Mouse (Mus musculus): ENCODE measurements around the gene Cbfa2t3. TPM values are rescaled to one million over a fixed set of nuclear protein-coding genes. Genes with fewer than 3 reads are reported as not detected.

Cbfa2t3 gene
- polyA plus RNA-seq, 1 experiment from 2014 or later, result 27.7 TPM

GRCm38 (mm10) chr8:122709340-122710111 lies 10.6 kb upstream of the Cbfa2t3 start:
- H3K9me3 ChIP-seq (ENCODE audit: control insufficient read depth, low read length), result no peaks in the 10 kb centered on the region
- no peak overlapping the region for H3K4me3 ChIP-seq (replicated peaks; ENCODE audit: low read length)
- DNase-seq (ENCODE audit: low spot score) (no peak), ATAC-seq (ENCODE audit: low FRiP score) (peak; percentile 57; the same call in 1 of the 2 replicates)
- H3K4me1 ChIP-seq (replicated peaks; ENCODE audit: control insufficient read depth, insufficient read depth, low read length), result peaks cover 14% of the 10 kb centered on the region; the same call in 1 of the 2 replicates
- no peaks in the 10 kb centered on the region for H3K36me3 ChIP-seq (replicated peaks; ENCODE audit: control insufficient read depth, insufficient read depth)
- 23% methylated on average over 26 of the region's 26 CpGs for WGBS
- H3K4me2 ChIP-seq (replicated peaks), result no peak overlapping the region
- H3K27ac ChIP-seq, result no peak overlapping the region
- H3K9ac ChIP-seq, result no peak overlapping the region
- no peaks in the 10 kb centered on the region for H3K27me3 ChIP-seq (ENCODE audit: control insufficient read depth, insufficient read depth, low read length)

DNA sequence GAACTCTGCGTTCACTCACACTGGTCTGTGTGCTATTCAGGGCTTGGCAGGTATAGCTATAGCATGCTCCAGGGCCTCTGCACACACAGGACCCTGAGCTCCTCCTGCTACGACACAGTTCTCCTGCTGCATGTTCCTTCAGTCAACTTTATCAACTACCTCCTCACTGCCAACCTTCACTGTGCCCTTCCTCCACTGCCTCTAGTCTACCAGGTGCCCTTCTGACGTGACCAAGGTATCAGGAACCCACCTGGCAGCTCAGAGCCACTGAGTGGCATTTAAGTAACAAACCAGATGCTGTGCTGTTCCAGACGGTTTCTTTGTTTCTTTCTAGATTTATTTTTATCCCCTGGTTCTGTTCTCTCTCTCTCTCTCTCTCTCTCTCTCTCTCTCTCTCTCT lies 8.3 kb upstream of the Cbfa2t3 start:
- Histone ChIP-seq H3K27ac (no peak overlapping the region), H3K4me1 (replicated peaks; ENCODE audit: control insufficient read depth, insufficient read depth, low read length) (peaks cover 3% of the 10 kb centered on the region; the same call in 1 of the 2 replicates), H3K9ac (no peak overlapping the region), H3K36me3 (replicated peaks; ENCODE audit: control insufficient read depth, insufficient read depth) (no peaks in the 10 kb centered on the region), H3K9me3 (ENCODE audit: control insufficient read depth, low read length) (no peaks in the 10 kb centered on the region), H3K4me2 (replicated peaks) (no peak overlapping the region), H3K4me3 (replicated peaks; ENCODE audit: low read length) (no peak overlapping the region), H3K27me3 (ENCODE audit: control insufficient read depth, insufficient read depth, low read length) (no peaks in the 10 kb centered on the region)
- 77% methylated on average over 4 of the region's 4 CpGs for WGBS
- DNase-seq (ENCODE audit: low spot score) (no peak), ATAC-seq (ENCODE audit: low FRiP score) (no peak)

DNA sequence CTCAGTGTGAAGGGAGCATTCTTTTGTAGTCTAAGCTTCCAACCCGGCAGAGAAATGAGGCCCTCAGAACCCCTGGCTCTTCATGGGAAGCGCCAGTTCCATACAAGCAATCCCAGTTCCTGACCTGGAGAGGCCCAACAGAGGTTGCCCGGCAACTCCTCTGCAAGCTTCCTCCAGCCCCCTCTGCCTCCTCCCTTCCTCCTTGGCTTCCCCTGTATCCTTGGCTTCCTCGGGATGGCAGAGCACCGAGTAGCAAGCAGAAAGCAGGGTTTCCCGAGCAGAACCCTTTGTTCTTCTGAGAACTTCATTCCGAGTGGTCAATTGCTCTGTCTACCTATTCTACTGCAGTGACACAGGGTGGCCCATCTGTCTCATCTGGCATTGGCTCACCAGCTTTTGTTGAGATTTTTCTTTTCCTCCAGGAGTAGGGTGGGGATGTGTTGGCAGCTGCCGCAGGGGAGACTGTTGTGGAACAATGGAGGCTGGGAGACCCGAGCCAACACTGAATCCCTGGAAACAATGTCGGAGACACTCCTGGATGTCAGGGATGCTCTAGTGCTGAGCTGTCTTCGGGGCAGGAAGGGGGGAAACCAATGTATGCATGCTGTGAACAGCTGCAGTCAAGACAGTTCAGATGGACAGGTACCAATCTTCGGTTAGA lies 7.1 kb upstream of the Cbfa2t3 start:
- 20% methylated on average over 12 of the region's 12 CpGs for WGBS
- H3K4me2 ChIP-seq (replicated peaks), result no peak overlapping the region
- no peaks in the 10 kb centered on the region for H3K27me3 ChIP-seq (ENCODE audit: control insufficient read depth, insufficient read depth, low read length)
- ATAC-seq (ENCODE audit: low FRiP score), result peak; percentile 18; the same call in 1 of the 2 replicates
- no peaks in the 10 kb centered on the region for H3K9me3 ChIP-seq (ENCODE audit: control insufficient read depth, low read length)
- H3K9ac ChIP-seq, result no peak overlapping the region
- H3K4me1 ChIP-seq (replicated peaks; ENCODE audit: control insufficient read depth, insufficient read depth, low read length), result peaks cover 3% of the 10 kb centered on the region; the same call in 1 of the 2 replicates
- no peak for DNase-seq (ENCODE audit: low spot score)
- H3K27ac ChIP-seq, result no peak overlapping the region
- no peak overlapping the region for H3K4me3 ChIP-seq (replicated peaks; ENCODE audit: low read length)
- no peaks in the 10 kb centered on the region for H3K36me3 ChIP-seq (replicated peaks; ENCODE audit: control insufficient read depth, insufficient read depth)

GRCm38 (mm10) chr8:122704612-122705011 lies 5.7 kb upstream of the Cbfa2t3 start:
- Histone ChIP-seq H3K36me3 (replicated peaks; ENCODE audit: control insufficient read depth, insufficient read depth) (no peaks in the 10 kb centered on the region), H3K4me3 (replicated peaks; ENCODE audit: low read length) (no peak overlapping the region), H3K9me3 (ENCODE audit: control insufficient read depth, low read length) (no peaks in the 10 kb centered on the region), H3K4me1 (replicated peaks; ENCODE audit: control insufficient read depth, insufficient read depth, low read length) (peaks cover 3% of the 10 kb centered on the region; the same call in 1 of the 2 replicates), H3K9ac (no peak overlapping the region), H3K4me2 (replicated peaks) (no peak overlapping the region), H3K27me3 (ENCODE audit: control insufficient read depth, insufficient read depth, low read length) (no peaks in the 10 kb centered on the region), H3K27ac (no peak overlapping the region)
- DNase-seq (ENCODE audit: low spot score), result no peak
- ATAC-seq (ENCODE audit: low FRiP score), result no peak
- WGBS, result 88% methylated on average over 3 of the region's 3 CpGs

- Histone ChIP-seq H3K4me1 (replicated peaks; ENCODE audit: control insufficient read depth, insufficient read depth, low read length) (0 out of 2 replicates have a peak, but pooled peaks cover 3% of the 10 kb centered on the region), H3K9me3 (ENCODE audit: control insufficient read depth, low read length) (no peaks in the 10 kb centered on the region), H3K4me2 (replicated peaks) (no peak overlapping the region), H3K27me3 (ENCODE audit: control insufficient read depth, insufficient read depth, low read length) (no peaks in the 10 kb centered on the region), H3K27ac (no peak overlapping the region), H3K9ac (no peak overlapping the region), H3K4me3 (replicated peaks; ENCODE audit: low read length) (no peak overlapping the region), H3K36me3 (replicated peaks; ENCODE audit: control insufficient read depth, insufficient read depth) (no peaks in the 10 kb centered on the region)
- WGBS, result 90% methylated on average over 6 of the region's 6 CpGs
- DNase-seq (ENCODE audit: low spot score) (no peak), ATAC-seq (ENCODE audit: low FRiP score) (no peak)
These were observed 4.0 kb upstream of the Cbfa2t3 start for GRCm38 (mm10) chr8:122702957-122703356.

- 57% methylated on average over 10 of the region's 10 CpGs for WGBS
- no peaks in the 10 kb centered on the region for H3K27me3 ChIP-seq (ENCODE audit: control insufficient read depth, insufficient read depth, low read length)
- DNase-seq (ENCODE audit: low spot score) (no peak), ATAC-seq (ENCODE audit: low FRiP score) (no peak)
- H3K4me2 ChIP-seq (replicated peaks), result no peak overlapping the region
- H3K9me3 ChIP-seq (ENCODE audit: control insufficient read depth, low read length), result no peaks in the 10 kb centered on the region
- H3K9ac ChIP-seq, result no peak overlapping the region
- 0 out of 2 replicates have a peak, but pooled peaks cover 3% of the 10 kb centered on the region for H3K4me1 ChIP-seq (replicated peaks; ENCODE audit: control insufficient read depth, insufficient read depth, low read length)
- H3K4me3 ChIP-seq (replicated peaks; ENCODE audit: low read length), result no peak overlapping the region
- no peaks in the 10 kb centered on the region for H3K36me3 ChIP-seq (replicated peaks; ENCODE audit: control insufficient read depth, insufficient read depth)
- H3K27ac ChIP-seq, result no peak overlapping the region
These were observed 3.5 kb upstream of the Cbfa2t3 start for GRCm38 (mm10) chr8:122702301-122702941.

GRCm38 (mm10) chr8:122701441-122702185 lies 2.7 kb upstream of the Cbfa2t3 start:
- ATAC-seq (ENCODE audit: low FRiP score) (no peak), DNase-seq (ENCODE audit: low spot score) (no peak)
- no peak overlapping the region for H3K9ac ChIP-seq
- WGBS, result 89% methylated on average over 12 of the region's 12 CpGs
- no peak overlapping the region for H3K4me2 ChIP-seq (replicated peaks)
- H3K4me3 ChIP-seq (replicated peaks; ENCODE audit: low read length), result no peak overlapping the region
- no peaks in the 10 kb centered on the region for H3K36me3 ChIP-seq (replicated peaks; ENCODE audit: control insufficient read depth, insufficient read depth)
- no peak overlapping the region for H3K27ac ChIP-seq
- H3K4me1 ChIP-seq (replicated peaks; ENCODE audit: control insufficient read depth, insufficient read depth, low read length), result 0 out of 2 replicates have a peak, but pooled peaks cover 3% of the 10 kb centered on the region
- no peaks in the 10 kb centered on the region for H3K9me3 ChIP-seq (ENCODE audit: control insufficient read depth, low read length)
- no peaks in the 10 kb centered on the region for H3K27me3 ChIP-seq (ENCODE audit: control insufficient read depth, insufficient read depth, low read length)

GRCm38 (mm10) chr8:122700628-122701027 lies 1.7 kb upstream of the Cbfa2t3 start:
- no peaks in the 10 kb centered on the region for H3K36me3 ChIP-seq (replicated peaks; ENCODE audit: control insufficient read depth, insufficient read depth)
- 82% methylated on average over 13 of the region's 13 CpGs for WGBS
- H3K4me2 ChIP-seq (replicated peaks), result no peak overlapping the region
- H3K4me1 ChIP-seq (replicated peaks; ENCODE audit: control insufficient read depth, insufficient read depth, low read length), result no peaks in the 10 kb centered on the region
- no peak for DNase-seq (ENCODE audit: low spot score)
- H3K27me3 ChIP-seq (ENCODE audit: control insufficient read depth, insufficient read depth, low read length), result no peaks in the 10 kb centered on the region
- no peak overlapping the region for H3K27ac ChIP-seq
- no peak overlapping the region for H3K4me3 ChIP-seq (replicated peaks; ENCODE audit: low read length)
- H3K9me3 ChIP-seq (ENCODE audit: control insufficient read depth, low read length), result no peaks in the 10 kb centered on the region
- no peak overlapping the region for H3K9ac ChIP-seq
- no peak for ATAC-seq (ENCODE audit: low FRiP score)
